Mouse (Mus musculus): Measurements from ENCODE around the gene Erc2.
"Not testable (repeated sequence)": the region's sequence is repeated elsewhere in the genome, so short reads cannot be mapped to it uniquely, and the experiment has no call there.

Gene Erc2

DNA sequence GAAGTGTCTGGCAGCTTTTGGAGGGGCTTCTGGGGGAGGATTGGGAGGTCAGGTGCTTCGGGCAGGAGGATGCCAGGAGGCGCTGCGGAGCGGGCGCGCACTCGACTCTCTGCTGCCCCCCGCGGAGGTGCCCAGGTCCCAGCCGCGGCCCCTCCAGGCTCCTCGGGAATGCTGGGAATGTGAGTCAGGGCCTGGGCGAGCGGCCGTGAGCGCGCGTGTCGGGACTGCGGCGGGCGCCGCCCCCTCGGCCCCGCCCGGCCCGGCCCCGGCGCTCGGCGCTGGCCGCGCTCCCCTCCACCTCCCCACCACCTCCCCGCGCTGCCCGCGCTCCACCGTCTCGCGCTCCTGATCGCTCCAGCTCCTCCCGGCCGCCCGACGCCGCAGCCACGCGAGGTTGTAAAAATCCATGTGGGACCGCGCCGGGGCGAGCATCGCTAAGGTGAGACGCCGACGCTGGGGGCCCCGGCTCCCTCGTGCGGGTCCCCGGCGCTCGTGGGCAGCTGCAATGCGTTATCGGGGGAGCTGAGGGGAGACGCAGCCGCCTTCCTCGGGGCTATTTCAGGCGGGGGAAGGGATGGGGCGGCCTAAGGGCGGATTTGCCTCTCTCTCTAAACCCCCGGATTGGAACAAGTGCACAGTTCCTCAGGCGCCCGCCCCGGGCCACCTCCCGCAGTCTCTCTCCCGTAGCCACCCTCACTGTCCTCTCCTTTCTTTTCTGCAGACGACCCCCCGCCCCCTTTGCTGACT is at the start of gene Erc2:
Gene Erc2 (plus strand): TSS at position 253 of the 747 bp plus-strand sequence.
- DNase-seq (ENCODE audit: low spot score) = peak; percentile 63

DNA sequence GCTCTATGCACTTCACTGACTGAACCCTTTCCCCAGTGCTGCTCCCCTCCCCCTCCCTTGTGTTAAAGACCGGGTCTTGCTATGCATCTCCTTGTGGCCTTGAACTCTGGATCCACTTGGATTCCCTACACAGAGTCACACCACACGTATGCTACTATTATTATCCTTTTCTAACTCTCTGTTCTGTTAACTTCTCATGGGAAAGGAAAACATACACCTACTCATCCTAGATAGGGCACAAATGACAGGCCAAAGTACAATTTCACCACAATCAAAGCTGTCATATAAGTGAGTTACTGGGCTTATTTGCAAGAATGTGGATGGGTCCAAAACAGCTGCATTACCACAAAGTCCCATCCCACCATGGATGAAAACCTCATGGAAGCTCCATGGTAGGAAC is 43.8 kb upstream of the Erc2 start:
- DNase-seq (ENCODE audit: low spot score) = no peak

DNA sequence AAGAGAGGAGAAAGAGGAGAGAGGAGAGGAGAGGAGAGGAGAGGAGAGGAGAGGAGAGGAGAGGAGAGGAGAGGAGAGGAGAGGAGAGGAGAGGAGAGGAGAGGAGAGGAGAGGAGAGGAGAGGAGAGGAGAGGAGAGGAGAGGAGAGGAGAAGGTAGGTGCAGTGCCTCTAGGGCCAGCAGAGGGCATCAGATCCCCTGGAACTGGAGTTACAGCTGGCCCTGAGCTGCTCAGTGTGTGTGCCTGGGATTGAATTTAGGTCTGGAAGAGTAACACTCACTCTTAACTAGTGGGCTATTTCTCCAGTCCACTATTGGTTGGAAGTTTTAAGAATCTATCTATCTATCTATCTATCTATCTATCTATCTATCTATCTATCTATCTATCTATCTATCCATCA is 32.6 kb upstream of the Erc2 start:
- DNase-seq (ENCODE audit: low spot score) = not testable (repeated sequence)

DNA sequence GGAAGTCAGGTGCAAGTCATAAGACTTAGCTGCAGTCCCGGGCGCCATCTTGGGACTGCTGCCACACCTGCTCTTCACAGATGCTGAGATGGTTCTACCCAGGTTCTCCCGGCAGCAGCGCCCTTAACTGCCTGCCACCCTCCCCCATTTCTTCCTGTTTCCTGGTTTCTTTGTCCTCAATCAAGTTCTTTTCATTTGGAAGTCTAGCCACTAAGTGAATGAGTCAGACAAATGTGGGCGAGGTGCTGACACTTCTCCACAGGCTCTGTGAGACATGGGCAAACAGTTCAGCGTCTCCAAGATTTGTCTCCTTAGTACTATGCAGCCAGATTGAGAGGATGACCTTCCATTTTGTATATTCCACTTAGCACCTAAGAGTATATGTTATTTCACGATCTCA is 30.1 kb upstream of the Erc2 start:
- no peak for DNase-seq (ENCODE audit: low spot score)

DNA sequence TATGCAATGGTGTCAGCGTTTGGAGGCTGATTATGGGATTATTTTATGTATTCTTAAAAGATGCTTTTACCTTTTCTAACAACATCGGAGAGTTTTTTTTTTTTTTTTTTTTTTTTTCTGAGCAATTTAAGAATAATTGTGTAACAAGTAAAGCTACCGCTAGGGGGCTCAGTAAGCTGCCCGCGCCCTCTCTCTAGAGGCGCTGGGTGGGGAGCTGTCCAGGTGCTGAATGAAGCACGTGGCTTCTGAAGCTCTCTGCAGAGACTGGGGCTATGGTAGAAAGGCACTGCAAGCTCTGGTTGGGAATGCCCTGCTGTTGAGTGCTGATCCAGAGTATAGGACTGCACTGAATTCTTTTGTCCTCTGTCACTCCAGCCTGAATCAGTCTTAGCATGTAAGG is 26.0 kb upstream of the Erc2 start:
- peak; percentile 78 for DNase-seq (ENCODE audit: low spot score)

DNA sequence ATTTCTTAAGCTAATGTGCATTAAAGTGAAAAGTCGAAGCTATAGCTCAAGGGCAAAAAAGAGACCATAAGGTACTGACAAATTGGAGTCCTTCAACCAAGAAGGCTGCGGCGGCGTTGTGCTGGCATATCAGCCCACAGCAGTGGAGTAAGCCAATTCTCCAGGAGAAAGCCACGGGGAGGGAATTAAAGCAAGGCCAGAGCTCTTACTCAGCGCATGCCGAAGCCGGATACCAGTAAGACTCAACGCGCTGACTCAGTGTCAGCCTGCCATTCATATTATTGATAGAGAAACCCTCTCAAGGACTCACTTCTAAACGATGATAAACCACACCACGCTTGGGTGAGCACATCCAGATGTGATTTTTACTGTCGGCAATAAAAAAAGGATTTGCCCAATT is 20.1 kb upstream of the Erc2 start:
- no peak for DNase-seq (ENCODE audit: low spot score)

DNA sequence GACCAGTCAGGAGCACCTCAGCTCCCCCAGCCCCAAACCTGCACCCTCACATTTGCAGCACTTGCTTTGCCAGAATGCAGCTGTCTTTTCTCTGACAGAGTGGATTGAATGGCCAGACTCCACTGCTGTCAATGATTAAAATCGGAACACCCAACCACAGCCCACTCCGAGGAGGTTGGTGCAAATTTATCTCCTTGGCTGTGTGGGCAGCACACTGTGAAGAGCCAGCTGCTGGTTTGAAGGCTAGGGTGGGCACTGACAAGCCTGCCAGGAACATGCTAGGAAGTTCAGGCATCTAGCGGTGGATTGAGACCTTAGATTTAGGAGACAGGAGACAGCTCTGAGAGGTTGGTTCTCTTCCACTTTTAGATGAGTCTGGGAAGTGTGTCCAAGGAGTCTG is 14.8 kb upstream of the Erc2 start:
- DNase-seq (ENCODE audit: low spot score) = no peak

DNA sequence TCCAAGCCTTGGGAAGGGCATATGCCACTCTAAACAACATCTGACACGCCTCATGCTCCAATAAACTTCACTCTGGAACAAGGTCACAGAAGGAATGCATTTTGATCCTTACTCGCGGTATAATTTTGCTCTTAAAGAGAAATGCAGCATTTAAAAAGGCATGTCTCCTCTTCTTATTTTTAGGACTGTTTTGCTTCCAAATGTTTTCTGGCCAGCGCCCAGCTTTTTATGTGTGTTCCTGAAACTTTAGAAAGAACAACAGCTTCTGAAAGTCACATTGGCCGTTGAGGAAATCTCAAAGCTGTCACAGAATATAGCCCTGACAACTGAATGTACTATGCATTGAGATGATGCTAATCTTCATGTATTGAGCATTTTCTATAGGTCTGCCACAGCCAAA is 8.5 kb upstream of the Erc2 start:
- DNase-seq (ENCODE audit: low spot score) = no peak

DNA sequence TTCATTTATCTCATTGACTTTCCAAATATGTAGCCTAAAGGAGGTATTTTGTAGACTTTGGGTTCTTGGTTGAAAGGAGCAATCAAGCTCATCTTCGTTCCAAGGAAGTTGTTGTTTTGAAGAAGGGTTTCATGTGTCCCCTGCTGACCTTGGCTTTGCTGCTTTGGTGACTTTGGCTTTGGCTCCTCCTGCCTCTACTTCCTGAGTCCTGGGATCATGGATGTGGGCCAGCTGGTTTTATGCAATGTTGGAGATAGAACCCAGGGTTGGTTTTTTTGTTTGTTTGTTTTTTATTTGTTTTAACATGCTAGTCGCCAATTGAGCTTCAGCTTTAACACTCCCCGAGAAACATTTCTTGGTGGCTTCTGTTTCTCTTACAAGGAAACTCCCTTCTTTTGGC is 4.9 kb upstream of the Erc2 start:
- DNase-seq (ENCODE audit: low spot score) = peak; percentile 64

DNA sequence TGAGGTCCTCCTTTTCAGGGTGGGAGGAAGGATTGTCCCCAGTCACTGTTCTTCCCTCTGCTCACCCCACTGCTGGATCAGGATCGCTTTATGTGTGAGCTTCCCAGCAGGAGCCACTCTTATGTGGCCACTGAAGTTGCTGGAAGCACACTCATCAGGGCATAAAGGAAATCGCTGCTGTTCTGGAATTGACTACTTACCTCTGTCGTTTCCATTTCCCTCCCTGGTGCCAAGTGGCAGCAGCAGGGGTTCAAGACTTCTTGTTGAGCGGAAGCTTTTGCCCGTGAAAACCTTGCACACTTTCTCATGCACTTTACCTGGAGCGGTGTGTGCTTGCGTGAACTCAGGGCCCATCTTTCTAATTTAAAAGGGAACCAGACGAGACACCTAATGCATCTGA is 652 bp upstream of the Erc2 start:
- DNase-seq (ENCODE audit: low spot score) = no peak

DNA sequence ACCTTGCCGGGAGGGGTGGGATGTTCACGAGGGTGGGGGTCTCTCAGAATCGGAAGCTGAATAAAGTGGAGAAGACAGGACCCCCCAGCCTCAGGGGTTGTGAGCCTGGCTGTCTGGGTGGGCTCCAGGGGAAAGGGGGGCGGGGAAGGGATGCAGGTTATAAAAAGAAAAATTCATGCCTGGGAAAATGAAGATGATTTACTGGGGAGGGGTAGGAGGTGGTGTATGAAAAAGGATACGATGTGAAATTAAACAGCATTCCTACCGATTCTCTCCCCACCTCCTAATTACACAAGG is 643 bp downstream of the Erc2 start:
- no peak for DNase-seq (ENCODE audit: low spot score)

DNA sequence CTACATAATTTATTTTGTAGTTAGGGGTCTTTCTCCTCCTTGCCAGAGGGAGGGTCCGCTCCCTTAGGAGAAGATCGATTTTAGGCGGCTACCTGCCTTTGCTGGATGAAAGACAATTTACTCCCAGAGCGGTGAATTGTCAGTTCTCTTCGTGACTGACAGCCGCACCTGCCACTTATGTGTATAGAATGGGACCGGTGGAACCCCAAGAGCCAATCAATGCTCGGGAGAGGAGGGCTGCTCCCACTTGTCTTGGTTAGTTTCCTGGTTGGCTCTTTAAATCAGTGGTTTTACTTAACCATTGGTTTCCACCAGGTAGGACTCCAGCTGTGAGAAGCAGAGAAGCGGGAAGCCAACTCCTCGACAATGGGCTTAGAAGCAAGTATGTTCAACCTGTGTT is 1.1 kb downstream of the Erc2 start:
- DNase-seq (ENCODE audit: low spot score) = peak; percentile 58

DNA sequence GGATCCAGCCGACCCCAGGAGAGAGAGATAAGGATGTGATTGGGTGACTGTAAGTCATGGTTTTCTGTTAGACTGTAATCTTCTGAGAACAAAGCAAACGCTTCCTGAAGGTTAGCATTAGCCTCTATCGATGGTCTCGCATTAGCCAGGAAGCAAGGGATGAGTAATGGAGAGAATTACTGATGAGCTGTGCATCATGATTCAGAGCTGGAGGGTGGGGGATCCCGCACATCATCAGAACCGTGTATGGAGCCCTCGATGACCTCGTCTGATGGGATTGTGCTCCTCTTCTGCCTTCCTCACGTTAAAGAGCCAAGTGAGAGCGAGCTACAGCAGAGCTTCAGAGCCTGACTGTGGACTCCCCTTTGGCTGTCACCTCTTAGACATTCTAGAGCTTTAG is 6.5 kb downstream of the Erc2 start:
- DNase-seq (ENCODE audit: low spot score) = no peak

DNA sequence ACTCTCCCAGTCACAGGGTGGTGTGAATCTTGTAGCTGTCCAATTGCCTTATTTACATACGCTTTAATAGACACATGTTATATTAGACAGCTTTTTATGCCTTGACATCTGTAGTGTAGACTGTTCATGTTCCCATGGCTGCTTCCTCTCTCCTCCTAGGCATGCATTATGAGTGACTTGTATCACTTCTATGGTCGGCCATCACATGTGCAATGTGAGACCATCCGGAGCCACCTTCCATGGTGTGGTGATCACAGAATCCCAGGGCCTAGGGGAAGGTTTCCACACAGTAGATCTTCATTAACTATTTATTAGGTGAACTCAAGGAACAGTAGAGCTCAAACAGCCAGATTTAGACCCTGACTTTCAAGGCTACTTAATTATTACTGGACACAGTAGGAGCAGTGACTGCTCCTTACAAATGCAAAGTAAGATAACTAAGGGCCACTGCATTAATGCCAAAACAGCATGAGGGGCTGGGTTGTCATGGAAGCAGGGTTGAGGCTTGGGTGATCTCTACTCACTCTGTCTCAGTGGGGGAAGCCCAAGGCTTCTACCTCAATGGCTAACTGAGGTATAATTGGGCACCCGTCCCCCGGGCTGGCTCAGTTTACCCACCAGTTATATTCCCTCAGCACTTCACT is 7.3 kb downstream of the Erc2 start:
- no peak for DNase-seq (ENCODE audit: low spot score)

DNA sequence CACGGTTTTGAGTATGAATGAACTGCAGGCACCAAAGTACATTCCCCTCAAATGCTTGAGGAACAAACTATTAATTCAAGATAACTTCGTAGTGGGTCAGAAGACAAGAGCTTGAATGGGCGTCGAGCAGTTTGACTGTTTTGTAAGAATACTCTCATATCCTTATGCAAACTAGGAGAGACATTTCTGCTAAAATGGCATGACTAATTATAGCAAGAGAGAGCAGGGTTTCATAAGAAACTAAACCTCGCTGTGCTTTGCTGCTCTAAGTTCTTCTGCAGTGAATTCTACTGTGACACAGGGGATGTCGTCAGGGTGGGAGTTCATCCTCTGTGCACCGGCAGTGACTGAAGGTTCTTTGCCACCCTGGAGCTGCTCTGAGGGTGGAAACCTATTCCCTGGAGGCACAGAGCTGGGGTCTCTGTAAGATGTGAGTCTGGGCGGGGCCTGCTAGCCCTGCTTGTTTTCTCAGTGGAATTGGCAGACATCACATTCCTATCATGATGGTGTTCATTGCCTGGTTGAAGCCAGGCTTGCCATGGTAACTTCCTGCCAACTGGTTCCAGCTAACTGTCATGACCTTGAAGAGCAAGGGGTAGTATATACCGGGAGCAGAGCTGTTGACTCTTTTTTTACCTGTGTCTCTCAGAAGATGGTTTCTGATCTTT is 8.9 kb downstream of the Erc2 start:
- DNase-seq (ENCODE audit: low spot score) = no peak

DNA sequence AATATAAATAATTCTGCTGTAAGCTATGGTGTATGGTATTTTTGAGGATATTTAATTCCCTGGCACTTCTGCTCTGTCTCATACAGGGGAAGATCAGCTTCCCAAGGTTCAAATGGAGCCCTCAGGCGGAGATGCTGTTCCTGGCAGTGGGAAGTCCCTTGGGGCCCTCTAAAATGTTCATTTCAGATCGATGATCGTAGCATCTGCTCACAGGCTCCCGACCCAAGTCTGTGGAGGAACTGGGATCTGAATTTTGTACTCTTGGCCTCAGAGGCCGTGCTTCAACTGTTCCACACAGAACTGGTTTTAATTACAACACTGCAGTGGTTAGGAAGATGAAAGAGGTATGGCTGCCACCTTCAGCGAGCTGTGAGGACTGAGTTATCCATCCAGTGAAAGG is 12.5 kb downstream of the Erc2 start:
- no peak for DNase-seq (ENCODE audit: low spot score)

DNA sequence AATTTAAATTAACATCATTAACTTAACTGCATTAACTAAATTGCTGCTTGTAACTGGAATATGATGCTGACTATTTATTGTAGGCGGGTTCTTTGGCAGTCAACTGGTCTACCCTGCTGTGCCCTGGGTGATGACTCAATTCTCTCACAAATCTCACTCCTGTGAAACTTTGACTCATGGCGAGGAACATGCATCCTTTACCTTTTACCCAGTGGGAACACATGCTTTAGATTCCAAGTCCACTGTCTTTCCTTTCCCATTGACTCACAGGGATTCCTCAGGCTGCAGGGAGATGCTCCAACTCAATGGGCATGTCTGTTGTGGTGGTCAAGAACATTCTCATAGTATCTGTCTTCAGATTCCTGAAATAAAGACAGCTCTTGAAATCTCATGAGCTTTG is 14.3 kb downstream of the Erc2 start:
- no peak for DNase-seq (ENCODE audit: low spot score)

DNA sequence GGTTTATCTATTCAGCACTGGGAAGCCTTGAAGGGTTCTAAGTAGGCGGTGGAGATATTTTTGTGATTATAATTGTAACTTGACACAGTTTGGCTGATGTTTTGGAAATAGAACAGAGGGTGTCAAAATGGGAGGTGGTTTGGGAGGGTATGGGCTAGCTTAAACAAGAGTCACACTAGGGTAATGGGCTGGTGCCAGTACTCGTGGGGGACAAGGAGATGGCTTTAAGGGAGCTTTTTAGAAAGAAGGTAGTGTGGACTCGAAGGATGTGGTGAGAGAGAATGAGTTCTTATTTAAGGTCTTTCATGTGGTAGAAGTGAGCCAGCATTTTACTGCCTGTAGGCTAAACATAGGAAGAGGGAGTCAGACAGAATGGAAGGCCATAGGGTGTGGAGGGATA is 19.2 kb downstream of the Erc2 start:
- no peak for DNase-seq (ENCODE audit: low spot score)

DNA sequence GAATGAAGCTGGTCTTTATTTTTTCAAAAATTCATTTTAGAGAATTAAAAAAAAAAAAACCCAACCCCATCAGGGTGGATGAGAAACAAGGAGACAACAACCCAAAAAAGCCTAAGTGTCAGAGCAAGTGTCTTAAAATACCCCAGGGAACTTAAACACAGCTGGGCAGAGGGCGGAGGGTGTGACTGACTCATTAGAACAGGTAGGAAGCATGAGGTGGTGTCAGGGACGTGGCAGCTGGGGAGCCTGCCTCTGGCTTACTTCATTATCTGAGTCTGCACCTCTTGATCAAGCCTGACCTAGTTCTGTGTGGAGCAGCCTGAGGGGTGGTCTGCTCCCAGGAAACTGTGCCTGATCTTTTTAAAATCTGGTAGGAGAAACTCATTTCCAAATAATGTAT is 20.8 kb downstream of the Erc2 start:
- DNase-seq (ENCODE audit: low spot score) = no peak

DNA sequence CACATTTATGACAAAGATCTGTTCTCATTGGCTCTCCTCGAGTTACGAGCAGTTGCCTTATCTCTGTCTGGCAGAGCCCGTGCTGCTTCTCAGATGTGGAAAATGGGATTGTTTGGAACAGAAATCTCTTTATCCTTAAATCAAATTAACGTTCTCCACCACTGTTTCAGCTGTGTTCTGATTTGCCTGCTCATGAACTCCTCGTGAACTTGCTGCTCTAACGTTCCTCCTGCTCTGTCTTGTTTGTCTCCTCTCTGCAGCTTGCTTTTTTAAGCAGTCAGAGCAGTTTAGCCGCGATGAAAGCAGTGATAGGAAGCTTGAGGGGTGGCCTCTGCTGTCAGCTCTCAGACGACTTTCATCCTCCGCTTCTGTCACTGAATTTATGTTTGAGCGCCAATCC is 32.4 kb downstream of the Erc2 start:
- DNase-seq (ENCODE audit: low spot score) = no peak

DNA sequence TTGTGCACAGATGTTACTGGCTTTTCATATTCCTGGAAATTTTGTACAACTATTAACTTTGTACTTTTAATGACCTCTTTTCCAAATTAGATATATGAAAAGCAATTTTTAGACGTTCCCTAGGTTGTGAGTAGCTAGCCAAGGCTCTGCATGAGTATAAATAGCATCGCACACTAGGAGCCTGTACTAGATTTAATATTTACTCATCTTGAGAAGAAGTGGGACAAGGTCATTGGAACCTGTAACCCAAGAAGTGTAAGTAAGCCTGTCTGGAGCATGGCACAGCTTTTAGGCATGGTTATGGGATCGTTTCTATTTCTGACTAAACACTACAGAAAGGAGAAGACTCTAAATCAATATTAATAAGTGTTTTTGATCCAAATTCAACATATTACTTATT is 36.4 kb downstream of the Erc2 start:
- DNase-seq (ENCODE audit: low spot score) = no peak

DNA sequence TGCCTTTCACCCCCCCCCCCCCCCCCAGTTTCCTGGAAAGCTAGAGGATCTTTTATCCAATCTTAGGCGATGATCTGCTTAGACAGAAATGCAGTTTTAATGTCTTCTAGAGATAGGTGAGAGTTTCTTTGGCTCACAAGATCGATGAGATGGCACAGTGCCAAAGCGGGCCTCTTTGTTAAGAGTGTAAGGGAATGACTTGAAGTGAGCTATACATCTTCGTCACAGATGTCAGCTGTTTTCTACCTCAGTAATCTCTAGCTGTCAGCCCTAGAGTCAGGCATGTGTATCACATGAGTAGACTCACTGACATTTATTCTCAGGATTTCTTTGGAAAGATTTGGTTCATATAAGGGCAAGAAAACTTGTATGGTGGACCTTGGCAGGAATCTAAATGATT is 39.2 kb downstream of the Erc2 start:
- DNase-seq (ENCODE audit: low spot score) = no peak

DNA sequence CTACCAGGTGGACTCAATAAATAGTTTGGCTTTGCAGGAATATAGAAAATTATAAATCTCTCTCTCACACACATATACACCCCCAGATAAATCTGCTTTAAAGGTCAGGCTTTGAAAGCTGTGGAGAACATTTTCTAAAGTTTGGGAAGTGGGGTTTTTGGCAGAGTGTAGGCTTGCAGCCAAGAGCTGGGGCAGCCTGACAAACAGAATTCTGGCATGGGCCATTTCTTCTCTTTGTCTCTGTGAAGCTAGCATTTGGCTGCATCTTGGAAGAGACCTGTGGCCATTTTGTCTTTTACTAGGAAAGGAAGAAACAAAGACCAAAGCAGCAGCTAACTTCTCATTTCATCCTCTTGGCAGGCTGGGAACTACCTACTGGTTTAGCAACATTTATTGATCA is 40.0 kb downstream of the Erc2 start:
- DNase-seq (ENCODE audit: low spot score) = no peak
